Mouse (Mus musculus) pancreas, adult 10 weeks (tissue): Measurements from ENCODE around the gene Clec16a. TPM values are rescaled to one million over a fixed set of nuclear protein-coding genes. Genes with fewer than 3 reads are reported as not detected.

ENCODE experiments used
- polyA plus RNA-seq: library from polyadenylated mRNA; stranded (reverse); fragments of 350-450 nt; fragmentation: Illumina TruSeq; extraction: RNeasy Lipid Tissue Mini Kit (QIAGEN cat#74804); gene quantifications from one replicate; pipeline ENCODE4 v1.2.3, GENCODE M21; 2015; ENCODE audit warnings: low read depth, low replicate concordance; ENCODE audit not compliant: insufficient read depth

The Clec16a gene
- polyA plus RNA-seq, result 3.0 TPM

GRCm38 (mm10) chr16:10544995-10545622 lies at the start of gene Clec16a:
Gene Clec16a, plus strand, starts transcription at chr16:10545339.

GRCm38 (mm10) chr16:10542698-10543365 lies 2.3 kb upstream of the Clec16a start, which contains the start of gene Dexi:
Gene Dexi, minus strand, starts transcription at chr16:10543054.

GRCm38 (mm10) chr16:10785371-10786231 lies 240.5 kb downstream of the Clec16a start, which contains the start of gene Socs1:
Gene Socs1, minus strand, starts transcription at chr16:10785536.

GRCm38 (mm10) chr16:10788271-10788670 lies 243.1 kb downstream of the Clec16a start, which contains the start of gene Tnp2:
Gene Tnp2, minus strand, starts transcription at chr16:10788660.

GRCm38 (mm10) chr16:10790702-10791101 lies 245.6 kb downstream of the Clec16a start, which contains the start of gene Prm3:
Gene Prm3, minus strand, starts transcription at chr16:10790914.

Other genes with a start within 250 kb of the Clec16a start
- 14.7 TPM for gene Emp2, start 231.4 kb upstream of the Clec16a start, polyA plus RNA-seq
- not detected for gene Tekt5, start 149.8 kb upstream of the Clec16a start, polyA plus RNA-seq
- gene Nubp1, start 133.4 kb upstream of the Clec16a start, polyA plus RNA-seq, result 5.4 TPM
- 0.41 TPM for gene Tvp23a, start 98.0 kb upstream of the Clec16a start, polyA plus RNA-seq
- gene Ciita, start 65.3 kb upstream of the Clec16a start, polyA plus RNA-seq, result 0.17 TPM
- 24.7 TPM for gene Dexi, start 2.3 kb upstream of the Clec16a start, polyA plus RNA-seq
- gene Socs1, start 240.2 kb downstream of the Clec16a start, polyA plus RNA-seq, result 0.83 TPM
- gene Tnp2, start 243.3 kb downstream of the Clec16a start, polyA plus RNA-seq, result not detected
- gene Prm3, start 245.6 kb downstream of the Clec16a start, polyA plus RNA-seq, result not detected